In genomic region chr12:103325156-103325857, GRCm38 (mm10) we compare ENCODE assay signal across 8 mouse cellular contexts. TPM values are rescaled to one million over a fixed set of nuclear protein-coding genes. Genes with fewer than 3 reads are reported as not detected.
DNase-seq lines count a peak whose midpoint lies in the region; ATAC-seq and TF ChIP-seq lines count a peak whose summit lies in the region.

No protein-coding gene starts in this region.

- 9% methylated on average over 60 of the region's 60 CpGs for whole genome bisulfite sequencing in forebrain, embryonic 16.5 days

- DNase-seq in cerebellum, adult 11-12 months, result peak; percentile 78
- peak; percentile 83 to 89 for DNase-seq in heart, postnatal 36 days
- peak; percentile 67 to 89 for DNase-seq in layer of hippocampus, adult 18-20 months (ENCODE audit: low spot score in 2 of 2)
- DNase-seq in lung, adult 18-20 months, result peak; percentile 82 to 88
- DNase-seq in testis, postnatal 14 days (ENCODE audit: low spot score), result peak; percentile 88

- peak overlapping the region; percentile 55 for H3K9ac ChIP-seq in forebrain, embryonic 16.5 days (replicated peaks; ENCODE audit: low read depth, low read length)

- peak overlapping the region; percentile 68 for H3K4me2 ChIP-seq in forebrain, embryonic 16.5 days (ENCODE audit: low read length)

- peaks cover 43% of the 10 kb centered on the region for H3K4me1 ChIP-seq in E14TG2a.4 (replicated peaks; ENCODE audit: low read depth, low read length)
- peaks cover 8% of the 10 kb centered on the region; the same call in 1 of the 2 replicates for H3K4me1 ChIP-seq in forebrain, embryonic 16.5 days (replicated peaks; ENCODE audit: control insufficient read depth, insufficient read depth, low read length)

- intact Hi-C loops in heart, postnatal 36 days (cut with DNase I), result loop anchor here (1.0 kb wide), 2 partner anchors 23 to 43 kb away; no protein-coding TSS in a partner anchor

- peak; percentile 68 for TF ChIP-seq CTCF in E14TG2a.4 (conservative IDR thresholded peaks at IDR 0.05; ENCODE audit: low read length)

- peaks cover 71% of the 10 kb centered on the region for H3K27me3 ChIP-seq in E14TG2a.4 (ENCODE audit: insufficient read depth, low read length)
- H3K27me3 ChIP-seq in forebrain, embryonic 16.5 days (replicated peaks; ENCODE audit: control insufficient read depth, insufficient read depth, low read length), result peaks cover 2% of the 10 kb centered on the region; the same call in 1 of the 2 replicates

- H3K4me3 ChIP-seq in E14TG2a.4 (replicated peaks; ENCODE audit: low read length), result peak overlapping the region; percentile 73
- H3K4me3 ChIP-seq in forebrain, embryonic 16.5 days (replicated peaks; ENCODE audit: low read length), result peak overlapping the region; percentile 44

- no peaks in the 10 kb centered on the region for H3K9me3 ChIP-seq in E14TG2a.4 (ENCODE audit: low read length)
- H3K9me3 ChIP-seq in forebrain, embryonic 16.5 days (ENCODE audit: control insufficient read depth, low read length), result no peaks in the 10 kb centered on the region

- ATAC-seq in forebrain, embryonic 16.5 days, result peak; percentile 95
- ATAC-seq in neutrophil, adult 5-6 weeks (ENCODE audit: extremely low read depth, insufficient number of reproducible peaks, low FRiP score, poor library complexity, severe bottlenecking), result peak; percentile 94

- no peaks in the 10 kb centered on the region for H3K36me3 ChIP-seq in E14TG2a.4 (ENCODE audit: insufficient read depth, low read length)
- no peaks in the 10 kb centered on the region for H3K36me3 ChIP-seq in forebrain, embryonic 16.5 days (ENCODE audit: control insufficient read depth, insufficient read depth)

- H3K27ac ChIP-seq in forebrain, embryonic 16.5 days (ENCODE audit: low read length), result no peak overlapping the region

RNA-seq across cellular contexts. Expression of gene Fam181a, which starts 14.5 kb away (rescaled TPM):
- polyA plus RNA-seq in forebrain, embryonic 16.5 days (2015; fragmentation: Nextera tagmentation; extraction: Ambion mirVana), result 2.5 and 3.0 TPM in 2 replicates
- not detected for total RNA-seq in heart, postnatal 36 days (2021)
- total RNA-seq in layer of hippocampus, adult 18-20 months (2021), result 1 to 10 TPM in 1 of 2 experiments, under 1 TPM in 1; 0.96 to 1.5 TPM
- total RNA-seq in neutrophil, adult 5-6 weeks (2017), result not detected in 2 replicates

RNA-seq across cellular contexts. Expression of gene Asb2, which starts 30.5 kb away (rescaled TPM):
- polyA plus RNA-seq in forebrain, embryonic 16.5 days (2015; fragmentation: Nextera tagmentation; extraction: Ambion mirVana), result 0.73 and 0.77 TPM in 2 replicates
- 100 to 1,000 TPM; 370 to 512 TPM for total RNA-seq in heart, postnatal 36 days (2021)
- 1 to 10 TPM; 1.8 to 2.1 TPM for total RNA-seq in layer of hippocampus, adult 18-20 months (2021)
- total RNA-seq in neutrophil, adult 5-6 weeks (2017), result not detected in 2 replicates

Comparison
In these comparisons a context has a peak if more than half of its experiments do, and no peak if none do; other contexts are left out.
1. RNA of gene Asb2, which starts 30.5 kb away (total RNA-seq): 370 to 512 TPM in heart, postnatal 36 days; 1.8 to 2.1 TPM in layer of hippocampus, adult 18-20 months and not detected in neutrophil, adult 5-6 weeks; every median in the first group is over 100 times any median in the second.
2. Peak in every context shown above with its lines, with median percentiles within 50 percentile points of each other: DNase-seq.